Mouse (Mus musculus) adrenal gland, adult 10 weeks (tissue): Measurements from ENCODE around the gene Vmn2r93. TPM values are rescaled to one million over a fixed set of nuclear protein-coding genes. Genes with fewer than 3 reads are reported as not detected.

Experiments used
- polyA plus RNA-seq: library from polyadenylated mRNA; stranded (reverse); fragments of 350-450 nt; fragmentation: Illumina TruSeq; extraction: RNeasy Lipid Tissue Mini Kit (QIAGEN cat#74804); gene quantifications from one replicate; pipeline ENCODE4 v1.2.3, GENCODE M21; 2014; ENCODE audit warnings: low read depth, low replicate concordance

The Vmn2r93 gene
- polyA plus RNA-seq = not detected

GRCm38 (mm10) chr17:18297799-18298198, at the start of gene Vmn2r93:
Gene Vmn2r93 (plus strand): TSS chr17:18298099.

GRCm38 (mm10) chr17:18277656-18278055, 20.2 kb upstream of the Vmn2r93 start, which contains the start of gene Vmn2r94:
Gene Vmn2r94 (minus strand): TSS chr17:18277756.

Other genes with a start within 250 kb of the Vmn2r93 start
- gene Vmn2r124, start 248.7 kb upstream of the Vmn2r93 start, polyA plus RNA-seq = not detected
- not detected for gene Vmn2r91, start 213.1 kb upstream of the Vmn2r93 start, polyA plus RNA-seq
- gene Vmn2r92, start 146.2 kb upstream of the Vmn2r93 start, polyA plus RNA-seq = not detected
- not detected for gene Vmn2r94, start 20.3 kb upstream of the Vmn2r93 start, polyA plus RNA-seq
- not detected for gene Vmn2r95, start 126.0 kb downstream of the Vmn2r93 start, polyA plus RNA-seq